Mouse (Mus musculus): Measurements from ENCODE around the gene Armc12.

DNA sequence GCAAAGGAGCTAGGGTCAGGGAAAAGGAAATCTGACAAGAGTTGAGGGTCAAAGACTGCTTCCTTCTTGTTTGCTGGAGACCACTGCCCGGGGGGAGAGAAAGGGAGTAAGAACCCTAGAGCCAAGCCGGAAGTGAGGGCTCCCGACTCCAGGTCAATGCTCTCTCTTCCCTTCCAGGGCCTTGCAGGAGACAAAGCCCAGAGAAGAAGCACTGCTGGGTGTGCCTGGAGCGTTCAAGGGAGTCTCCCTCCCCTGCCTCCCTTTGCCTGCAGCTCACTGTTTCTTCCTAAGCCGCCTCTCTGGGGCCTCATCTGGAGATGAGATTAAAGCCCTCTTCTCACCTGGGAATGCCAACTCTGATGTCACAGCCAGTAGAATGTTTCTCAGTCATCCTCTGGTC, 23.7 kb upstream of the Armc12 start:
- TF ChIP-seq CTCF (IDR thresholded peaks at IDR 0.05; ENCODE audit: borderline replicate concordance, insufficient read depth, low read length) (no peak), POLR2A (IDR thresholded peaks at IDR 0.05; ENCODE audit: low read depth, low read length) (no peak)
